Mouse (Mus musculus) Muller cell, postnatal 12 days (primary cell): Measurements from ENCODE around the gene Cstb.

ENCODE experiments used
- DNase-seq: peaks from one replicate; pipeline ENCODE4 v3.0.0-alpha.2; 2015; ENCODE audit errors: inconsistent ontology term

Cstb gene

DNA sequence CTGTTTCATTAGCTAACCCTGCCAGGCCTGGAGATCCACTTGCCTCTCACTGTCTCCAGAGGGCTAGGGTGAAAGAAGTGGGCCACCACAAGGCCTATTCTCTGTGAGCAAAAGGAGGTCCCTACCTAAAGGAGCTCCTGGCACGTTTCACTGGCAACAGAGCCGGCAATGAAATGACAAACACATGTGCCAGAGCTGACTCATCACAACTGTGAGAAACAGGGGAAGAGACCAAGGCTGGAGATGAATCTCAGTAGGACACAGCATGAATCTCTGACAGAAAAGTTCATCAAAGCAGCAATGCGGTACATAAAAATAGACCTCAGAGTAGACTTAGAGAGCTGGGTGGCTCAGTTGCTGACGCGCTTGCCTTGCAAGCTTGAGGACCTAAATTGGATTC, 7.6 kb upstream of the Cstb start:
- DNase-seq: peak; percentile 29

DNA sequence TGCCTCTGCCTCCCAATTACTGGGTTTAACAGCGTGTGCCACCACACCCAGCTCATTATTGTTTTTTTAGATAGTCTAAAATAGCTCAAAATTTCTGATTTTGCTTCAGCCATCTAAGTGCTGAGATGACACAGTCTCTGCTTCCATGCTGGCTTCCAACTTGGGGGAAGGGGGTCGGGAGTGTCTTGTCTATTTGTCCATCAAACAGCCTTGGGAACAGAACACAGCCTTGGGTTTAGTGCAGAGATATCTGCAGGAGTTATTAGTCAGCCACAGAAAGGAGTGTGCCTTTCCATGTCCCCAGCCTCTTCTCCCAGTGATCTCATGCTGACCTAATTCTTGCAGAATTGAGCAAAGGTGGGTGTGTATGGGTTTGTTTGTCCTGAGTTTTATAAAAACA, 6.7 kb upstream of the Cstb start:
- DNase-seq: no peak

DNA sequence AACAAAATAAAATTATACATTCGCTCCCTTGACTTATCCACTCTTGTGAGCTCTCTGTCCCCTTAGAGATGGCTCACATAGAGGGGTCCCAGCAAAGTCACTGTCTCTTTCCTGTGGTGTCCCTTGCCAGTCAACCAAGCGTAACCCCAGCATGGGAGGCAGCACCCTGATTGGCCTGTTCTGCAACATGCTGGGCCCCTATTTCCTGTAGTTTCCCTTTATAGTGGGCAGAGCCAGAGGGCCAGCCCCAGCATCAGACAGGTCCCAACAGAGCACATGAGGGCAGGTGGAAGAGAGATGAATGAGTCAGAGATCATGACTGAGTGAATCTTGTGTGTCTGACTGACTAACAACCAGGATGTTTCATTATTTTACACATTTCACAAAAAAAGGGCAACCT, 4.5 kb upstream of the Cstb start:
- no peak for DNase-seq

DNA sequence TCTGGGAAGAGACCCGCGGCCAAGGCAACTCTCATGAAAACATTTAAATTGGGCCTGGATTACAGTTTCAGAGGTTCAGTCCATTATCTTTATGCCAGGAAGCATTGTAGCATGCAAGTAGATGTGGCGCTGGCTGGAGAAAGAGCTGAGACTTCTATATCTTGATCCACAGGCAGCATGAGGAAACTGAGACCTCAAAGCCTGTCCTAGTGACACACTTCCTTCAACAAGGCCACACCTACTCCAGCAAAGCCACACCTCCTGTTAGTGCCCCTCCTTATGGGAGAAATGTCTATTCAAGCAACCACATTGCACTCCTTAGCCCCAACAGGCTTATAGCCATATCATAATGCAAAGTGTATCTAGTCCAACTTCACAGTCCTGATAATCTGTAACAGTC, 2.9 kb upstream of the Cstb start:
- DNase-seq: no peak

DNA sequence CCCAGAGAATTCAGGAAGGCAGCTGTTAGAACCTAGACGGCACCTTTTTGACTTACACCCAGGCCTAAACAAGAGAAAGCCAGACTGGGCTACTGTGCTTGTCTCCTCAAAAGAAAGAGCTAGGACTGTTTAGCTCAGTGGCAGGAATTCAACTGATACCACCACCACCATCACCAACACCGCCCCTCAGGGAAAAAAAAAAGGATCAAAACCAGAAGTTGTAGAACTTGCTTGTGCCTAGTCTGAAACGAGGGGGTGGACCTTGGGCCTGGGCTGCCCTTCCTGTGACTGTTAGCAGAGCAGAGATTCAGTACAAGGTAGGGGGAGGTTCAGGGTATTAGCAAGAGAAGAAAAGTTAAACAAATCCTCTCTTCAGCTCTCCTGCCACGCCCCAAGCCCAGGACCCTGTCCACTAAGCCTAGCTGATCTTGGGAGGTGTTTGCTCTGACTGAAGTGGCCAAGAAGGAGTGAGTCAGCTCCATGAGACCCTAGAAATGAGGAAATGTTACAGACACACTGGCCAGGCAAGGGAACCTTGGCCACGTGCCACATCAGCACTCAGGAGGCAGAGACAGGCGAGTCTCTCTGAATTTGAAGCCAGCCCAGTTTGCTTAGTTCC, 757 bp downstream of the Cstb start:
- peak; percentile 40 for DNase-seq

DNA sequence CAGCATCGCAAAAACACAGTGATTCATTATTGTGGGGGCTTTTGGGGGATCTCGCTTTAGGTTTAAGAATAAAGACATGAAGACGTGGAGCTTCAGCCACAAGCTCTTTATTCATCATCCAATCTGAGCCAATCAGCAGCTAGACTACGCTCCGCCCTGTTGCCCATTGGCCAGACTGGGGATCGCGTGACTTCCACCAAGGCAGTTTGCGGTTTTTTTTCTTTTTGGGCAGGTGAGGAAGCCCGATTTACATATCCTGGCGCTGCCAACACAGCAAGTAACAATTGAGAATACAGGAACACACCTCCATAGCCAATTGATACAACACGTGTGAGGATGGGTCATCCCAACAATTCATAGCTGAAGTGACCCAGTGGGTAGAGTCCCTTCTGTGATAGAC, 2.6 kb downstream of the Cstb start:
- no peak for DNase-seq

DNA sequence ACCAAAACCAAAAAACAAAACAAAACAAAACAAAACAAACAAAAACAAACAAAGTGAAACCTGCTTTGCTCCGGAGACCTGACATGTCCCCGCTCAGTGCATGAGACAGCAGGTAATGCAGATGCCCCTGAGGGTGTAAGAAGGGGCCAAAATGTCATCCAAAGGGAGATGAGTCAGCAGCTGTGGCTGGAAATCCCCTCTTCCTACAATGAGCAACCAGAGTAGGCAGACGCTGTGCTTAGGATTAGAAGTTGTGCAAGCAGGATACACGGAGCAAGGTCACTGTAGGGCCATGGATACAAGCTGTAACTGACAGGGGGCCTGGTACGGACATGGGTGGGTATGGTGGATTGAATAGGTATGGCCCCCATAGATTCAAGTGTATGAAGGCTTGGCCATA, 3.7 kb downstream of the Cstb start:
- no peak for DNase-seq

DNA sequence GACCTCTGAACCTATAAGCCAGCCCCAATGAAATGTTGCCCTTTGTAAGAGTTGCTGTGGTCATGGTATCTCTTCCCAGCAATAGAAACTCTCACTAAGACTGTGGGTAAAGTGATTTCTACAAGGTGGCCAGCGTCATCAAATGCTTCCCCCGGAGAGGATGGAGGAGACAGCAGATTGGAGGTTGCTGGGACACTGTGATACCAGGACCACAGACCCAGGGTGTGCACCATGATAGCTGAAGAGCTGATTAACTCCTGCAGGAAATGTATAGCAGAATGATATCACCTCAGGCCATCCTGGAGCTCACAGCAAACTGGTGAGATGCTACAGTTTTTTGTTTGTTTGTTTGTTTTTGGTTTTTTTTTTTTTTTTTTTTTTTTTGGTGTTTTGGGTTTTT, 4.3 kb downstream of the Cstb start:
- DNase-seq: no peak

DNA sequence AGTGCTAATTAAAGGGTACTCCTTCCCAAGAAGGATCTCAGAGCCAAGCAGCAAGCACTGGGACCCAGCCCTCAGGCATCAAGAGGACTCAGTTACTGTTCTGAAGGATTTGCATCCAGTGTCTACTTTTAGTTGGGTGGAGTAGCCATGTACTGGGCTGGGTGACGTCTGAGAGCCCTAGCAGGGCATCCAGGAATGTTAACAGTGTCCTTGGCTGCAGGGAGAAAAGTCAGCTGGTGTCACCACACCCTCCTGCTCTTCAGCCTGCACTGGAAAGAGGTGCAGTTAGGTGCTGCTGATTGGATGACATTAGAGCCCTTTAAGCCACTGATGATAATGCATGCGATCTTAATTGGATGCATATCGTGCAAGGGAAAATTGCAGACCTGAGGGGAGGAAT, 7.4 kb downstream of the Cstb start:
- DNase-seq: no peak

DNA sequence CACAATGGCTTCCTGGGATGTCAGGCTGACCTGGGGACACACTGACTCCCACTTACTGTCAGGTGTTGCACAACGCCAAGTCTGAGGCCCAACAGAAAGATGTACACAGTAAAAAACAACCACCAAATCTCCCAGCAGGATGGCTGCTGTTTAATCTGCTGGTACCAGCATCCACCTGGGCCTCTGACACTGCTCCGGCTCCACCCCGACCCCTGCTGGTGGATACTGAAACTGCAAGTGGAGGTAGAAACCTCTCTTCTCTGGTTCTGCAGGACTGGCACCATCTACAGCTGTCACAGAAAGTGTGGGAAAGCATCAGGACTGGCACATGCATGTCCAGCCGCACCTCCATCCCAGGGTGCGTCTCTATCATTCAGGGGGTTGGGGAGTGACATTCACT, 12.6 kb downstream of the Cstb start:
- peak; percentile 65 for DNase-seq

DNA sequence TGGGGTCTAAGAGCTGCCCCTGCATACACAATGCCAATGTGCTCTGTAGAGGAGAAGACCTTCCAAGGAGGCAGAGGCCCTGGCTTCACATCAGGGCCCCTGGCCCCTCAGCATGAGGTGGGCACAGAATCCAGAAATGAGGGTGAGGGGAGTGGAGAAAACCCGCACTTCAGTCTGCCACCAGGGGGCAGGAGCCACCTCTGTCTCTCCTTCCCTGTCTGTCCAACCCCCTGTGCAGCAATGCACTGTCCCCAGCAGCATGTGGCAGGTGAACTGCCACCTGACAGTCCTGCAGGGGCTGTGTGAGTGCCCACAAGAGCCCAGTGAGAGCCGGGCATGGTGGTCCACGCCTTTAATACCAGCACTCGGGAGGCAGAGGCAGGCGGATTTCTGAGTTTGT, 14.1 kb downstream of the Cstb start:
- DNase-seq: no peak

DNA sequence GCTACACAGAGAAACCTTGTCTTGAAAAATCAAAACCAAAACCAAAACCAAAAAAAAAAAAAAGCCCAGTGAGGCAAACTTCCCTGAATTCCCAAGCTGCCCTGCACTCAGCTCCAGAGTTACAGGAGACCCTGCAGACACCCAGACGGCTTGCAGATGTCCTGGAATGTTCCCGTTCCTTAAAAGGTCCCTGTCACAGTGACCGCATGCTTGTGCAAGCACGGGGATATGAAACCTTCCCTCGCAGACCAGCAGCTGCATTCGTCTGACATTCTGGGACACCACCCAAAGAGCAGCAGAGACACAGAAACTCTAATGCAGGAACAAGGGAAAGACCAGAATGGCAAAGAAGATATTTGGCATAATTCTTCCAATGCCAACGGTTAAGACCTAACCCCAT, 14.5 kb downstream of the Cstb start:
- no peak for DNase-seq

DNA sequence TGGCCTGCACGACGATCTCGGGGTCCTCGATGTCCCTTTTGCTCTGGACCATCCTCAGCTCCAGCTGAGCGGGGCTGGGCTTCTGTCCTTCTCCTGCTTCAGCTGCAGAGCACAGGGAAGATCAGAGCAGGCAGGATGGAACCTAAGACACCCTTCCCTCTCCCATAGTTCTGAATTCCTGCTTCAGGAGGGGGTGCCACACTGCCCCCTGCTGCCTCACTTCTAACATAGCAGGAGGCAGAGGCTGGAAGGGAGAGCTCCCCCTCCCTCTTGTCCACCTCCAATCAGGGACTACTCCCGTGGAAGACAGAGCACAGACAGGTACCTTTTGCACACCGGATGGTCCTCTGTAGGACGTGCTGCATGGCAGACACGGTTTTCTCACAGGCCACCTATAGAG, 15.3 kb downstream of the Cstb start:
- DNase-seq: no peak

DNA sequence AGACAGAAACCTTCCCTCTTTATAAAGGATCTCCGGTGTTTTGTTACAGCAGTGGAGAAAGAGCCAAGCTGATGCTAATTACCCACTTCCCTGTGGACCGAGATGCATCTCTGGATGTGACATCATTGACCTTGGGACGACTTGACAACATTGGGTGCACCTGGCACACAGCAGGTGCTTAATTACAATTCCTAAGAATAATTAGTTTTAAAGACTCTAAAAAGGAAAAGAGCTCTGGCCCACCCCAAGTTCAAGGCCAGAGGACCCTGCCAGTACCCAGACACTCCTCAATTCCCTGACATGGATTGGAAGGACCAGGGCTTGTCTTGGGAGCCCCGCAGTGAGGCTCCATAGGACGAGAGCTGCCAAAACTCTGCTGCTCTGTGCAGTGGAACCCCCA, 16.1 kb downstream of the Cstb start:
- DNase-seq: no peak

DNA sequence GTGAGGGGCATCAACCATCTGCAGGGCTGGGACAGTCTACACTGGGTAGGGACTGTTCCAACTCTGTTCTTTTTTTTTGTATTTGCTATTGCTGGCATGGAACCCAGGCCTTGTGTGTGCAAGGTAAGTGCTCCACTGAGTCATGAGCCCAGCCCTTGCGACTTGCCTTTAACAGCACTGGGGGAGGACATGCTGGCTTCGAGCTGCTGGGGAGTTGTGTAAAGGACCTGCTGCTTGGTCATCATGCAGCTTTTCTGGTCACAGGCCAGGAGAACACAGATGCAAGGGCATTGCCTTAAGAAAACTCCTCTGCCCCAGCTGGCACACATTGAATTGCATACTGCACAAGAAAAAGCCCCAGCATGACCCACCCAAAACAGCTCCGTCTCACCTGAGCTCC, 16.8 kb downstream of the Cstb start:
- DNase-seq: no peak

DNA sequence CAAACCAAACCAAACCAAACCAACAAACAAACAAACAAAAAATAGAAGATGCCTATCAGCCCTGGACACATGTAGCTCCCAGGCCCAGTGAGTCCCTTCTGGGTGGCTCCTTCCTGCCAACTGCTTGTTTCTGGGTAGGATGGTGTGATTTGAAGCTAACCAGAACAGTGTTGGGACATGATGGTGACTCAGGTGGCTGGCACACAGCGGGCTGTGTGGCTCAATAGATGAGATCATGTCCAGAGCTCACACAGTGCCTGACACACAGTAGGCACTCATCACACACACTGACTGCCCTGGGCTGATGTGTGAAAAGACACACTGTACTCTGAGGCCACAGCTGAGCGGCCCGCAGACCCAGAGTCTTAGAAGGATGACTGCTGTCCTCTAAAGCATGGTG, 20.7 kb downstream of the Cstb start:
- DNase-seq: no peak

DNA sequence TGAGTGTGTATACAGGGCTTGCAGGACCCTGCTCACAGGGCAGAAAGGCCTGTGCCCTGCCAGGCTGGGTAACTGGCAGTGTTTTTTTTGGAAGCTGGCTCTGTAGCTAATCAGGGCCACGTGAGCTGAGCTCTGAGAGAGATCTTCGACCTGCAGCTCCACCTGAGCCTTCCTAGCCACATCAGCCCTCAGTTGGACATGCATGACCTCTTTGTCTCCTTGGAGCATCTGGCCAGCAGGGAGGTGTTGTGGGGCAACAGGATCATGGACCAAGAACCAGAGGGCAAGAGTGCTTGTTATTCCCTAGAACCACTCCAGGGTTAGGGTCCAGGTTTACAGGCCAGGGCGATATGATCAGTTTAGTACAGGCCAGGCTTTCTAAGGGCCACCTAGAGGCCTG, 21.9 kb downstream of the Cstb start:
- no peak for DNase-seq

DNA sequence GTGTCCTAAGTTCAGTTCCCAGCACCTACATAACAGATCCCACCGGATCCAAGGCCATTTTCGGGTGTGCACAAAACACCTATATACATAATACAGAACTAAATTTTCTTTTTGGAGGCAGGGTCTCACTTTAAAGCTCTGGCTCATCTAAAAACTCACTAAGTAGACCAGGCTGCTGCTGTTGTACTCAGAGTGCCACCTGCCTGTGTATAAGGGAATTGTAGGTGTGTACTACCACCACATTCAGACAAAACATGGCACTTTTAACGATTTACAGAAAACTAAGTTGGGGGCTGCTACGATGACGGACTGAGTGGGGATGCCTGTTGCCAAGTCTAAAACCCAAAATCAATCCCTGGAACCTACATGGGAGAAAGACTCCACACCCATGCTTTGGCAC, 25.3 kb downstream of the Cstb start:
- DNase-seq: no peak

DNA sequence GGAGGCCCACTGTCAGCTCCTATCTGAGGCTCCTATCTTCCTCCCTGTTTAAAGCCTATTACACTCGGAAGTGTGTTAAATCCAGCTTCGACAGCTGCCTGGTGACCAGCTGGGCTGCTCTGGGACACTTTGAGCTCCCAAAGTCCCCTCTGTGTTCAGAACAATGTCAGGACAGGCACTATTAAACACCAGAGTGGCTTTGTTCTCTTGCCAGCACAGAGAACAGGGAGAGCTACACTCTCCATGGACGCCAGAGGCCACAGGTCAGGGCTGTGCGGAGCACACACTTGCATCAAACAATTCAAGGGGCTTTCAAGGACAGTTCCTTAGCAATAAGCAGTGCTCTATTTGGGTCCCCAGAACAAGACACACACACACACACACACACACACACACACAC, 27.2 kb downstream of the Cstb start:
- DNase-seq: no peak

DNA sequence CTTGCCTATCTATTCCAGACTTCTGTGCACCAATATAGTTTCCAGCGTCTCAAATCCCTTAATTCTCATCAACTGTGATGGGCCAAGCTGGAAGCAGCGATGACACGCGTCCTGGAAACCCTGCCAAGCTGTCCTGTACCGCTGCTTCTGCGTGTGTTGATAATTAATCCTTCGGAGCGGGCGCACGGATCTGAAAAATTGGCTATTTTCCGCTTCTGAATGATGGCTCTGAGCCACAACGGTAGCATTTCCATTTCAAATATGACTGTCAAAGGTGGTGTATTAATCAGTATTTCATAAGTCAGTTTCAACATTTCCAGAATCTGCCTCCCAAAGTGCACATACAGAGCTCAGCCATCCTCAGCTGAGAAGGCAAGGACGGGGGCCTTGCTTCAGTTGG, 31.2 kb downstream of the Cstb start:
- no peak for DNase-seq

DNA sequence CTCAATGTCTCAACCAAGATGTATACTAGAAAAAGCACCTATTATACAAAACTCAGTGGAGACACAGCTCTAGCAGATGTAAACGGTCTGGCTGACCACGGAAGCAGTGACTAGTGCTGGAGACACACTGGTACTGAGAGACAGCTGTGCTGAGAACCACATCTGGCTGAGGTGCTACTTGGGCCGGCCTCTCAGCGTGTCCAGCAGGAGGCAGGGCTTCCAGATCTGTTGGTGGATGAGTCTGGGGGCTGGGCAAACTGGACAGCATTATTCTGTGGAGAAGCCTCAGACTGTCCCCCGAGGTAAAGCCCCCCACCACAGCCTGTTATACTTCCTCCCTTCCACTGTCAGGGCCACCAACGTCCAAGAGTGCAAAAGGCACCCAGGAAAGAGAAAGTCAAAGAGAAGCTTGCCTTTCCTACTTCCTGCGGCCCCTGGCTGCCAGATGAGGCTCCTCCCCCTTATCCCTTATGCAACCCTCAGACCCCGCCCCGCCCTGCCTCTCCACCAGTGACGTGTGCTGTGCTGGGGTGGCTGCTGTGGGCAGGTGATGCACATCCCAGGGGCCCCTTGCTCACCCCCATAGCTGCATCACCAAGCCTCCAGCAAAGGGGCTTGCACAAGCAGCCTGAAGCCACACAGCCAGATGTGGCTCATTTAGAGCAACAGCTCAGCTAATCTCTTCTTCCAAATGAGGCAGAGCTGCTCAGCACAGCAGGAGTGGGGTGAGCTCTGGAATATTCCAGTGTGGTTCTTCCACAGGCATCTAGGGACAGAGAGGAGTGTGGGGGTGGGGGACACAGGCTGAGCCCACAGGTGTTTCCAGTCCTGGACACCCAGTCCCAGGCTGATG, 32.3 kb downstream of the Cstb start:
- DNase-seq: peak; percentile 32

DNA sequence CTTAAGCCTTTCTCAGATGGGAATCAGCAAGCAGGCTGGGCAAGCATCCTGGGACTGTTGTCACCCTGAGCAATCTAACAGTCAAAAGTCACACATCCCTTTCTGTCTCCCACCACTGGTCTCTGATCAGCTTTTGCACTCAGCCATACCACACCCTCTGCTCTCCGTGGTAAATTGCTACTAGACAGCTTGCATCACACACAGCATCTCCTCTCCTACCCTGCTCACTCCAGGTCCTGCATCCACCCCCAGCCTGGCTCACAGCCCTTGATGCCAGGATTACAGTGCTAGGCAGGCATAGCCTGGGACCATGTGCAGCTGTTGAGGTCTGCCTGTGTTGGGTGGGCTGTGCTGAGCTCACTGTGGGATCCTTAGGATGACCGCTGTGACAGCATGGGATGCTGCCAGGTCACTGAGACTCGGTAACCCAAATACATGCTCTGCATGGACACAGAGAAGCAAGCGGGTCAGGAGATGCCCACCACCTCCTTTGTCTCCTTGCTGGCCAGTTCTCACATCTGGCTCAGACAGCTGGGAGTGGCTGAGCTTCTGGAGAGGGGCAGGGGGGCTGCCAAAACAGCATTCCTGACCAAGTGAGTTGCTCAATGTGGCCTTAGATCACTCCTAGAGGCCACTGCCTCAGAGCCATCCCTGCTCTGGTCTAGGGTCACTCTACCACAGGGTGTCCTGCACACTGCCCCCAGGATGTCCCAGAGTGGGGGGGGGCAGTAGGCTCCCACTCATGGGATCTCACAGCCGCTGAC, 33.1 kb downstream of the Cstb start:
- no peak for DNase-seq

DNA sequence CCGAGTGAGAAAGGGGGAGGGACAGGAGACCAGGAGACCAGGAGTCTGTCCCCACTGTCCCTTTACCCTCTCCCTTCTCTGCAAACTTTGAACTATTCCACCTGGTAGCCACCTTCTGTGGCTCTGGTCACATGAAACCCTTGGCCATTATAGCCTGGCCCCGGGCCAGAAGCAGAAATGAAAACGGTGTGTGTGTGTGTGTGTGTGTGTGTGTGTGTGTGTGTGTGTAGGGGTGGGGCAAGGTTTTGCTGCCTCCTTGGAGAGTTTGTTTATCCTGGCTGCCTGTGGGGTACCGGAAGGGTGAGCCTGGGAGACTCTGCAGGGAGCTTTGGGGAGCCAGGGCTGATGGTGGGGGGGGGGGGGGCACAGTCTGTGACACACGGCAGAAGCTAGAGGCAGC, 35.0 kb downstream of the Cstb start:
- no peak for DNase-seq
